Mouse (Mus musculus) left cerebral cortex, adult 11 months (tissue): ENCODE data around the gene Mgarp.
A peak's percentile ranks its signal among the peaks of the same experiment; 100 is the strongest.
"Not testable (repeated sequence)": the region's sequence is repeated elsewhere in the genome, so short reads cannot be mapped to it uniquely, and the experiment has no call there.

ENCODE experiments used
- DNase-seq: peaks from one replicate; pipeline ENCODE4 v3.0.0; 2022; ENCODE audit warnings: low spot score

Mgarp gene

DNA sequence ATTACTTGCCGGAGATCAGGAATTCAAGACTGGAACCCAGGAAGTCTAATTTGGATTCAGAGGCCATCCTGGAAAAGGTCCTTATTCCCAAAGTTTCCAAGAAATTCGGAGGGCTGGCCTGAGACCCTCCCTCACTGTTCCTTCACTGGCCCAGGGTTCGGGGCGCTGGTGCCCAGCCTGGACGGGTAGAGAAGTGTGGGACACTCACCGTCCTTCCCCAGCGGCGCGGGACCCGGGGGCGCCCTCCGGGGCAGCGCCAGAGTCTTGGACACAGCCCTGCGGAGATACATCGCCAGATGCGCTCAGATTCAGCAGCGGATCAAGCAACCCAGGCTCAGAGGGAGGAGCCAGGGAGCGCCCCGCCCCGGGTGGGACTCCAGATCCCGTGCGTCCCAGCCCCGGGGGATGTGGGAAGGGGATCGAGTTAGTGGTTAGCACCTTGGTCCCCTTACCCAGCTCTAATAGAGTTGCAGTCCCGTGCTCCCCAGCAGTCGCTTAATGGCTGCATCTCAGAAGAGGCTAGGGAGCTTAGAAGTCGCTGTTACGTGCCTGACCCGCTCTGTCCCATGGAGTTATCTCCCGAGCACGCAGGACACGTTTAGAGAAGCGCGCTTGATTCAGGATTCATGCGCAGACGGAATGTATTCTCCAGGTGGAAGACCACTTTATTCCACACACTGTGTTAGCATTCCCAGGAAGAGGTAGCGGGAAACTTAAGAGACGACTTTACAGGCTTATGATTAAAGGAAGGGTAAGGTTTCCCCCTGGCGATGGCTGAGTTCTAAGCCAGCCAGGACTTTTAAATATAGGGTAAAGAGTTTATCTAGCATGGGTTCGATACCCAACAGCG lies at the start of gene Mgarp:
TSS of gene Mgarp (minus strand) at position 520 of the 850 bp plus-strand sequence.
- DNase-seq = no peak

DNA sequence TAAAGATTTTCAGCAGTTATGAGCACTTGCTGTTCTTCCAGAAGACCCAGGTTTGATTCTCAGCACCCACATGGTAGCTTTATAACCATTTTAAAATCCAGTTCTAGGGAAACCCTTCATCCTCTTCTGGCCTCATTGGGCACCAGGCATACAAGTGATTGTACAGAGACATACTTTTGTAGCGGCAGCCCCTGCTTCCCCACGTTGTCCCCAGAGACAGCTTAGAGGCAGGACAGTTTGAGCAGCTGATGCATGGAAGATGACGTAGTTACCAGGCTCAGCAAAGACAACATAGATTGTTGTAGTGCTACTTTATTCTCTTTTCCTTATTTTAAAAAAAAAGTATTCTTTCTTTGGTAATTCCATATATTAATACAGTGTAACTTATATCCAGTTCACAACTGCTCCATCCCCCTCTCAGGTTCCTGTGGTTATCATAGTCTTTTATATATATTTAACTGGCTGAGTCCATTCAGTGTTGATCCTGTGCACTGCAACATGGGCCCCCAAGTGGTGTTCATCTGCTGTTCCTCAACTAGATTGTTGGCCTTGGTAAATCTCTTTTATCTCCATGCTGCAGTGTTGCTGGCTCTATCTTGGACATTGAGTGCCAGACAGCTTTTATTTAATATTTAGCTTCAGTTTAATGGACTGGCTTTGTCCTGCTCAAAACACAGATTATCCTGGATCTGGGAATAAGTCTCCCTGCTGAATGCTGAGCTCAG lies 38.5 kb upstream of the Mgarp start:
- DNase-seq = no peak

DNA sequence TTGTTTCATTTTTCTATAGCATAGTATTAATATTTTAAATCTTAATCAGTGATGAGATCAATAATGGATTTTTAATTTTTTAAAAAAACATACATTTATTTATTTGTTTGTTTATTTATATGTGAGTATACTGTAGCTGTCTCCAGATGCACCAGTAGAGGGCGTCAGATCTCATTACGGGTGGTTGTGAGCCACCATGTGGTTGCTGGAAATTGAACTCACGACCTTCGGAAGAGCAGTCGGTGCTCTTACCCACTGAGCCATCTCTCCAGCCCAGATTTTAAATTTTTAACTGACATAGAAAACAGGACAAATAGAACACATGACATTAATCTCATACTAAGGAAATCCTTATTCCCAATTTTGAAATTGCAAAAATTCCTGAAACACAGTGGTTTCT lies 37.8 kb upstream of the Mgarp start:
- not testable (repeated sequence) for DNase-seq

DNA sequence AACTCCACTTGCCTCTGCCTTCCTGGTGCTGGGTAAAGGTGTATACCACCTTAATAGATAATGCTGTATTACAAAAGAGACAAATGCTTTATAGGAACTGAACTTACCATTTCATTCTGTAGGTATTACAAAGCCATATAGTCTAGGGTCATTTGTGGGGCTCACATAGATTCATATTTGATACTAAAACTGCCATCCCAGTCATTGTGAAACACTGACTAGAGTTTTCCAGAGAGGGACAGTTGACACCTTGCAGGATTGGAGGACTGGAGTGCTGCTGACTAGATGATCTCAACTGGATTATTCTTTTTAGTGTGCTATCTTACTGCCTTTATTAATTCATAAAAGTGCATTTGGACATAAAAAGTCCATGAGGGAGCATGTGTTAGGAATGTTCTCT lies 28.9 kb upstream of the Mgarp start:
- DNase-seq = no peak

DNA sequence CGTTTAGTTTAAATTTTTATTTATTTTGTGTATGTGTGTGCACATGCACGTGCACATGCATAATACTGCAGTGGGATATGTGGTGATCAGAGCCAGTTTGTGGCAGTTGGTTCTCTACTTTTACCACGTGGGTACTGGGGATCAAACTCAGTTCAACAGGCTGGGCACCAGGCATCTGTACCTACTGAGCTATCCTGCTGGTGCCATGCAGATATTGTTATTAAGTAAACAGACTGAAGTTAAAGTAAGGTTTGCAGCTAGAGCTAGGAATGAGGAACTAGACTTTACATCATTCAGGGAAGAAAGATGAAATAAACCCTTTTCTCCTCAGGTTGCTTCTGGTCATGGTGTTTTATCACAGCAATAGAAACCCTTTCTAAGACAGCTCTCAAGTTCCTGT lies 25.4 kb upstream of the Mgarp start:
- no peak for DNase-seq

DNA sequence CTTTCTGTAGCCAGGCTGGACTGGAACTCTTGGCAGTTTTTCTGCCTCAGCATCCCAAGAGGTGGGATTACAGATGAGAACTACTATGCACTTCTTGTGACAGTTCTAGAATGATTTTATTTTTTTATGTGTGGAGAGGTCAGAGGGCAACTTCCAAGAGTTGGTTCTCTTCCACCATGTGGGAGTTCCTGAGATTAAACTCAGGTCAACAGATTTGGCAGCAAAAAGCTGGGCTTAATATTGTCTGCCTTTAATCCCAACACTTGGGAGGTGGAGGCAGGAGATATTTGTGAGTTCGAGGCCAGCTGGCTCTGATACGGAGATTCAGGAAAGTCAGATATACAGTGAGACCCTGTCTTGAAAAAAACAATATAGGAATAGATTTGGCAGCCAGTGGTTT lies 21.4 kb upstream of the Mgarp start:
- DNase-seq = no peak

DNA sequence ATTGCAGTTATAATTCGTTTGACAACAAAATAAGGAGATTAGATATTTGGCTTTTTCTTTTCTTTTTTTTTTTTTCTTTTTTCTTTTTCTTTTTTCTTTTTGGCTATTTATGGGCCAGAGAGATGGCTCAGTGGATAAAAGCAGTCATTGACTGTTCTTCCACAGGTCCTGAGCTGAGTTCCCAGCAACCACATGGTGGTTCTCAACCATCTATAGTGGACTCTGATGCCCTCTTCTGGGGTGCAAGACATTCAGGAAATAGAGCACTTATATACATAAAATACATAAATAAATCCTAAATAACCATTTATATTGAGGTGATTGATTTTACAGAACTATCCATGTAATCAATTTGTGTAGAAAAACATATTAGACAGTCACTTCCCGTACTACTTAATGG lies 20.9 kb upstream of the Mgarp start:
- no peak for DNase-seq

DNA sequence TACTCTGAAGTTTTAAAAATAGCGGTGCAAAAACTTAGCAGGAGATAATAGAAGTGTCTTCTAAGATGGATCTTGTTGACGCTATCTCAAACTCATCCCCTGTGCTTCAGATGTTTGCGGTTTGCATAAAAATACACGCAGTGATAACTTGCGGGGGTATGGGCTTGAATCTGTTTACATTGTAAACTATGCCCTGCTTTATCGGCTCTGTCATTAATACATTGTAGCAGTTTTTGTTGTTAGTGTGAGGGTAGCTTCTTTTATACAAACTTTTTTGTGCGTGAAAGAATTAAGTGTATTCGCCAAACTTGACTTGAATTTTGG lies 20.6 kb upstream of the Mgarp start:
- DNase-seq = no peak

DNA sequence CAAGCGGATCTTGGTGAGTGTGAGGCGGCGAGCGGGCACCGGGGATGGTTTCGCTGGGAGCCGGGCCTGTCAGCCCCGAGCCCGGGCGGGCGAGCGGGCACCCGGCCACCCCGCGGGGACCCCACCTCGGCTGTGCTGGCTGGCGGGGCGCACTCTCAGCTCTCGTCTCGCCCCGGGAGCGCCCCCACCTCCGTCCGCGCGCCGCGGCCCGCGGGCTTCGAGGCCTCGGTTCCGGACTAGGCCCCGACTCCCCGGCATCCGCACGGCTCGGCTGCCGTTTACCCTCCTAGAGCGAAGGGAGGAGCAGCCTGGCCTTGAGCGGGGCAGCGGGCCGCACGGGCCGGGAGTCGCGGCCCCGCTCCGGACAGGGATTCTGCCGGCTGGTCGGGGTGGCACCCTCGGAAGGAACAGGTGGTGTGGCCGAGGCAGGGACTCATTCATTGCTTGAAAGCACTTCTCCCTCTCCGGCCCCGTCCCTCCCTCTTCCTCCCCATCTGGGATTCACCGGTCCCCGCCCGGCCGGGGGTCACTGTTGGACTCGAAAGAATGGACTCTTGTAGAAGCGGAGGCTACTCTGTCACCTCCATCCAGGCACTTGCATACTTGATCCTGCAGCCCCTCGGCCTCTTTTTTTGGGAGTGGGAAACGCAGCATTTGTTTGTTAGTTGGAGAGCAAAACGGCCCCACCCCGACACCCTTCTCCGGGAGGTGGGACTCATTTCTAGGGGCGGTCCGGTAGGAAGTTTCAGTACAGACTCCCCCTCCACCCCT lies 20.0 kb upstream of the Mgarp start:
- DNase-seq = no peak

DNA sequence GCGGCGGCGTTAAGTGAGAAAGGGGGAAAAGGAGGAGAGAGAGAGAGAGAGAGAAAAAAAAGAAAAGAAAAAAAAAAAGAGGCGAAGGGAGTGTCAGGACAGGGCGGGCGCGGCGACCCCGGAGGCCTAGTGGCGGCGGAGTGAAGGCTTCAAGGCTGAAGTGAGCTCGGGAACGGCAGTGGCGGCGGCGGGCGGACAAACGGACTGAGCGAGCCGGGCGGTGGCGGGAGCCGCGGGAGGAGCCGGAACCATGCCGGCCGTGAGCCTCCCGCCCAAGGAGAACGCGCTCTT lies 19.5 kb upstream of the Mgarp start:
- DNase-seq = no peak

DNA sequence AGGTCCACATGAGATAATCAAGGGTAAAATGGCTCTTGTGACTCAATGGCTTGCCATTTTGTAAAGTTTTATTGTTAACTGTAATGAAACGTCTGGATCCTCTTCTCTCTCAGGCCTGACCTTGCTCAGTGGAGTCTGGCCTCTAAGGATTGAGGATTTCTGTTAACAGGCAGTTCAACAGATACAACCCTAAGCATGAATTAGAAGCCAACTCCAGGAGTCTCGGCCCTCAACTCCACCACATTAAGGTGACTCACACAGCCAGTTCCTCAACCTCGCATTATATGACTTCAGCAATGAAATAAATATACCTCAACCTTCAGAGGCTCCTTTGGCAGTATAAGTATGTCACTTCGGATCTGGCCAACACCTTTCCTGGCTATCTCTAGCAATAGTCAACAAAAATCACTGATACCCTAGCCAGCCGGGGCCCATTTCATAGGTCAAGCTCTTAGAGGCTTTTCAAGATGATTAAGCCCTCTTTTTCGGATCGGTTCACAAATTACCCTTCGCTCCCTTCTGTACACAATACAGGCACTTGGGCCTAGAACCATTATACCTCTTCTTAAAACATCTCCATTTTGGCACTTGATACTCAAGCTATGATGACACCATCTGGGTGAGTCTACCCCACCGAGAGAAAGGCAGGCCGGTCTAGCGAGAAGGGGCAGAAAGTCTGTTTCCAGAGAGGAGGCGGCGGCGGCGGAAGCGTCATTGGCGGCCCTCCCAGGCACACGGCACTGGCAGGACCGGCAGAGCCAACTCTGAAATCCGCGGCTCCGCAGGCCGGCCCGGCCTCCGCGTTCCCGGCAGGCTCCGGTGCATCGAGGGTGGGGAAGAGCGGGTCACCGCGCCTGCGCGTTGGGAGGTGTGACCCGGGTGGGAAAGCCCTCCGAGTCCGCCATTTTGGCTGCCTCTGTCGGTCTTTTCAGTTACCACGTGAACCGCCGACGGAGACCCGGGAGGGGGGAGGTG lies 18.8 kb upstream of the Mgarp start, which contains the start of gene Naa15:
TSS of gene Naa15 (plus strand) at position 51 of the 975 bp plus-strand sequence.
- peak; percentile 91 for DNase-seq

DNA sequence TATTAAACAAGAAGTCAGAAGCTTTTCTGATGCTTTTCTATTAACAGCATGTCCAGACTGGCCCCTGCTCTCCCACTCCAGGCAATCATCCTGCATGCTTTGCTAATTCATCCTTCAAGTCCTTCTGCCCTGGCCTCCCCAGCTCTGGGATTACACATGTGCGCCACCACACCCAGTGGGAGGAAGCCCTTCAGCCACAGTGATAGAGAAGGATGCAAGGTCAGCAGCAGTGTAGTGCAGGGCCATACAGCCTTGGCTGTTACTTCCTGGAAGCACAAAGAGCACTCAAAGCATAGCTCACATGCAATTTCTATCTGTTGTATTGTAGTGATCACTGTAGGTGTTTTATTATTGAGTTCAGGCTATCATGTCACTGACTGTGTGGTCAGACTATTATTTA lies 16.7 kb upstream of the Mgarp start:
- no peak for DNase-seq

DNA sequence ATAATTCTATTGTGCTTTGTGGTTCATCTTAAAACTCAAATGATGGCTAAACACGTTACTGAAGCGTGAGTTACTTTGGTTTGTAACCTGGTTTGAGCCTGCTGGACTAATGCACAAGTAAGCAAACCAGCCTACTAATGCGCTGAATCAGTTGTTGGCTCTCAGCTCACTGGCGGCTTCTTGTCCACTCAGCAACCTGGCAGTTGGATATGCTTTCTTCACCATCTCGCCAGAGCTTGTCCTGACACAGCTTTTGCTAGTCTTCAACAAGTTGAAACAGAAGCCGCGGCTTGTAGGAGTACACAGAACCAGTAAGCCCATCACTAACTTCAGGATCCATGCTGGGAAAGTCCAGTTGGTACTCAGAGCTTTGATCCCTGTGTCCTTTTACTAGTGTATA lies 15.9 kb upstream of the Mgarp start:
- DNase-seq = no peak

DNA sequence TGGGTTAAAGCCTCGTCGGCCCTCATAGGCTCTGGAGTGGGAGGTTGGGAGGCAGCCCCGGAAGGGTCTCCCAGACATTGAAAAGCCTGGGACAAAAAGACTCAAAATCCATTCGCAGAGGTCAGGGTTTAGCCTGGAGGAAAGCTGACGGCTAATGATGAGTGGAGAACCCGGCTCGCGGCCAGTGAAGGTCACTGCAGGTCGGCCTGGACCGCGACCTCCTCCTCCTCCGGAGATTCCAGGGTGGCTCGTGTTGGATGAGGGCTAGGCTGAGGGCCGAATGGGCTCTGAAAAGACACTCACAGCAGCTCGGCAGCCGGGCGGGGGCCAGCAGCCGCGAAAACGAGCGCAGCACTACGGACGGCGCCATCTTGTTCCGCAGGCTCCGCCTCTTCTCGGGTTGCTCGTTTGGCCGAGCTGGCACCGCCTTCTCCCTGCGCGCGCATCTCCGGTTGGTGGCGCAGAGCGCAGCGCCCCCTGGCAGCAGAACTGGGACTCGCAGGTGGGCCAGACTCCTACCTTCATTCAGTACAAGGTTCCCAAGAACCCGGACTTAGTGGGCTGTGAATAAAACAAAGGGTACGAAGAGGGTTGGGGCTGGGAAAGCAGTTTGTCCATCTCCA lies 12.1 kb upstream of the Mgarp start, which contains the start of gene Ndufc1:
TSS of gene Ndufc1 (minus strand) at position 428 of the 623 bp plus-strand sequence.
- DNase-seq = peak; percentile 90

DNA sequence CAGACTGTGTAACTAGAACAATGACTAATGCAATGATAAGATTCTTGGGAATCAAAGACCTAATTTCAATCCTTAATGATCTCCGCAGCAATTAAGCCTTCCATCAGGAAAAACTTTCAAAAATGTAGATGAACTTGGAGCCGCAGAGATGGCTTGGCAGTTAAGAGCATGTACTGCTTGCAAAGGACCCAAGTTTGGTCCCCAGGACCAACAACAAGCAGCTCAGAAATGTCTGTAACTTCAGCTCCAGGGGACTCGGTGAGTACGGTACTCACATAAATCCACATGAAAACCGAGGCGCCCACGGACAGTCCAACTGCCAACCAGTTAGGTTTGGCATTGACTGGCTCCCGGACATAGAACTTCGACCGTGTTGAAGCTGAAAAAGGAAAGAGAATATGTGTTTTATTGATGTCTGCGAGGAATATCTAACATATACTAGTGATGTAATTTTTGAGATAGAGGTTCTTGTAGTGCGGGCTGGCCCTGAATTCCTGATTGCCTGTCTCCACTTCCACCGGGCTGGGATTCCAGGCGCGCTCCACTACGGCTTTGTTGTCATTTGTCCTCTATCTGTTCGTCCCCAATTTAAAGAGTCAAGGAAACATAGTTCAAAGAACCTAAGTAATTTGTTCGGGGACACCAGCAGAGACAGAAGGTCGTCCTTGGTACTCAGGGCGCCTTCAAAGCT lies 11.5 kb upstream of the Mgarp start:
- DNase-seq = no peak

DNA sequence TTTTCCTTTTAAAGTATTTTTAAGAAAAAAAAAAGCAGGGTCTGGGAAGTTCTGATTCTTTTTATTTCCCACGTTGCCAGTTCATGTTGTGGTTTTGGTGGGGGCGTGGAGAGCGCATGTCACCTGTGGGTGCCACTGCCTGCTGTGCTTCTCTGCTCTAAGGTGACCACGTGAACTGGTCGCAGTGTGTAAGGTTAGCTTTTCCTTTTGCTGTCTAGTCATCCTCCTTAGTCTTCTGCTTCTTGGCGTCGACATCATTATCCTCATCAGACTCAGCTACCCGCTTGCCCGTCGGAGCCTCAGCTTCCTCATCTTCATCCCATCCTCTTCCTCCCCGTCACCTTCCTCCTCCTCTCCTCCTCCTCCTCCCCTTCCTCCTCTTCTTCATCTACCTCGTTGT lies 6.1 kb upstream of the Mgarp start:
- no peak for DNase-seq

DNA sequence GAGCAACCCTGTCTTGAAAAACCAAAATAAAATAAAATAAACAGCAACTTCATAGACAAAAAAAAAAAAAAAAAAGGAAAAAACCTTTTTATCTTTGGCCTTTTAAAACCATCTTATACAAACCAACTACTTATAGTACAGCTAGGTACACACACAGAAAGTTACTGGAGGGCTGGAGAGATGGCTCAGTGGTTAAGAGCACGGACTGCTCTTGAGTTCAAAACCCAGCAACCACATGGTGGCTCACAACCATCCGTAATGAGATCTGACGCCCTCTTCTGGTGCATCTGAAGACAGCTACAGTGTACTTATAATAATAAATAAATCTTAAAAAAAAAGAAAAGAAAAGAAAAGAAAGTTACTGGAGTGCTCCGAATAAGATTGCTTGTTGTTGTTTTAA lies 5.5 kb upstream of the Mgarp start:
- not testable (repeated sequence) for DNase-seq

DNA sequence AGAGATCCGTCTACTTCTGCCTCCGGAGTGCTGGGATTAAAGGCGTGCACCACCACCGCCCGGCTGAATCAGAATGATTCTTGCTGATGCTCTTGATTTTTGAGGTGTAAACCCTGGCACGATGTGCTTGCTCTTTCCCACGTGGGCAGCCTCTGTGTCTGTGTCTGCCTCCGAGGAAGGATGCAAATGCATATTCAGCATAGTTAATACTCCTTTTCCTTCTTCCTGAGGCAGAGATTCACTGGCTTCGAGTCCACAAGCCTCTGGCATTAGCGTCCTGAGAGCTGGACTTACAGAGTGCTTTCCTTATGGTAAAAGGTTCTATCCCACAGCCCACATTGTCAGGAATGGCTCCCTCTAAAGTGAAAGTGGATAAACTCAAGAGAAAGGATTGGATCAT lies 4.1 kb upstream of the Mgarp start:
- DNase-seq = no peak

DNA sequence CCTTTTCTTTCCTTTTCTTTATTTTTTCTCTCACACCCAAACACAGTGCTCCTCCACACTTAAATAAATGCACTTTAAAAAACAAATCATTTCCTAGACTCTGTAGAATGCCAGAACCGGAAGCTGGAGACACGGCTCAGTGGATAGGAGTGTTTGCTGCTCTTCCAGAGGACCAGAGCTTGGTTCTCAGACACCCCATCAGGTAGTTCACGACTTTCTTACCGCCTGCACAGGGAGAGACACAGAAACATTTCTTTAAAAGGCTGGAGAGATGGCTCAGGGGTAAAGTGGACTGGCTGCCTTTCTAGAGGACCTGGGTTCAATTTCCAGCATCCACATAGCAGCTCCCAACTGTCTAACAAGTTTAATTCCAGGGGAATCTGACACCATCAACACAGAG lies 3.0 kb upstream of the Mgarp start:
- DNase-seq = no peak

DNA sequence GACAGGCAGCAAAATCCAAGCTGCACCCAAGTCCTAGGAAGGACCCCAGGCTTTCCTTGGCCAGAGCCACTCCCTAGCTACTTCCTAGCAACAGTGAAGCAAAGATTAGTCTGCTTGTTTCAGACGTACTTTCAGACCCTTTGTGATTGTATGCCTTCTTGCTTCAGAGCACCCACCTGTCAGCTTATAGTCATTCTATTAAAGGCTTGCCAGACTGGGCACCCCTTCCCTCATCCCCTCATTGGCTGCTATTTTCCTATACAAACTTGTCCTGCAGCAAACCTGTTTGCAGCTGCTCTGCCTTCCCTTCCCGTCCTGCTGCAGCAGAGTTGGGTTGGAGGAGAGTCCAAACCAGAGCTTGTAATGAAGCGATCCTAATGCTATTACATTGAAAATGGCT lies 2.1 kb upstream of the Mgarp start:
- DNase-seq = no peak
